Mouse (Mus musculus): ENCODE measurements around the gene Scrn2. TPM values are rescaled to one million over a fixed set of nuclear protein-coding genes. Genes with fewer than 3 reads are reported as not detected.

The Scrn2 gene
- polyA plus RNA-seq, 1 experiment from 2014 or later = 27.2 TPM

DNA sequence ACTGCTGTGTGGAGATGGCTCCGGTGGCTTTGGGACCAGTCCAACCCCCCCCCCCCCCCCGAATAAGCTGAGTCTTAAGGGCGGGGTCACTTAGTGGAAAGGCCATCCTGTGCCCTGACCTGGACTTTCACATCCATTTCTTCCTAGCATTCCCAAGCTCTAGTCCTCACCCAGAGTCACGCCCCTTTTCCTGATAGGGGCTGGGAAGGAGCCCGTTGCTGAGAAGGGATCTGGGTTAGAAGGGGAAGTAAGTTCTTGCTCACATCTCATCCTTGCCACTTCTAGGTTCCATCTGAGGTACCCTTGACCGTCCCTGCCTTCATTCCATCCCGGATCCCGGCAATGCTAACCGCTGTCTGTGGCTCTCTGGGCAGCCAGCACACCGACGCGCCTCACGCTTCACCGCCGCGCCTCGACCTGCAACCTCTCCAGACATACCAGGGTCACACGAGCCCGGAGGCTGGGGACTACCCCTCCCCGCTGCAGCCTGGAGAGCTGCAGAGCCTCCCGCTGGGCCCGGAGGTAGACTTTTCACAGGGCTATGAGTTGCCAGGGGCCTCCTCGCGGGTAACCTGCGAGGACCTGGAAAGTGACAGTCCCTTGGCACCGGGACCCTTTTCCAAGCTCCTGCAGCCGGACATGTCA, 8.5 kb upstream of the Scrn2 start:
- H3K4me3 ChIP-seq = peak overlapping the region; percentile 54
- H3K27ac ChIP-seq = no peak overlapping the region
- peak overlapping the region; percentile 87 for H3K4me2 ChIP-seq (replicated peaks)
- H3K9me3 ChIP-seq = no peaks in the 10 kb centered on the region
- peaks cover 52% of the 10 kb centered on the region for H3K4me1 ChIP-seq
- no peak for ATAC-seq (ENCODE audit: low FRiP score, low read depth)
- peaks cover 89% of the 10 kb centered on the region for H3K27me3 ChIP-seq
- 2% methylated on average over 27 of the region's 27 CpGs for WGBS
- 0 out of 2 replicates have a peak overlapping the region, but pooled peaks have one; percentile 67 for H3K9ac ChIP-seq
- H3K36me3 ChIP-seq = no peaks in the 10 kb centered on the region

DNA sequence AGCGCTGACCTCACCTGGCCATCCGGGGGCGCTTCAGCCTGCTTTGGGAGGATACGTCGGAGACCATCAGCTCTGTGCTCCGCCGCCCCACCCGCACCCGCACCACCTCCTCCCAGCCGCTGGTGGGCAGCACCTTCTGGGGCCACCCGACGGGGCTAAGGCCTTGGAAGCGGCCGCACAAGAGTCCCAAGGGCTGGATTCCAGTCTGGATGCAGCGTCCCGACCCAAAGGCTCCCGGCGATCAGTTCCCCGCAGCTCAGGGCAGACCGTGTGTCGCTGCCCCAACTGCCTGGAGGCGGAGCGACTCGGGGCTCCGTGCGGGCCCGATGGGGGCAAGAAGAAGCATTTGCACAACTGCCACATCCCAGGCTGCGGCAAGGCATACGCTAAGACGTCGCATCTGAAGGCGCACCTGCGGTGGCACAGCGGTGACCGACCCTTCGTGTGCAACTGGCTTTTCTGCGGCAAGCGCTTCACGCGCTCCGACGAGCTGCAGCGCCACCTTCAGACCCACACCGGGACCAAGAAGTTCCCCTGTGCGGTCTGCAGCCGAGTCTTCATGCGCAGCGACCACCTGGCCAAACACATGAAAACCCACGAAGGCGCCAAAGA, 7.8 kb upstream of the Scrn2 start:
- H3K4me1 ChIP-seq = peaks cover 52% of the 10 kb centered on the region

GRCm38 (mm10) chr11:97024977-97025376, 4.8 kb upstream of the Scrn2 start:
- WGBS = 53% methylated on average over 10 of the region's 10 CpGs
- Histone ChIP-seq H3K4me2 (replicated peaks) (no peak overlapping the region), H3K27me3 (peaks cover 53% of the 10 kb centered on the region), H3K36me3 (no peaks in the 10 kb centered on the region), H3K4me3 (no peak overlapping the region), H3K9me3 (no peaks in the 10 kb centered on the region), H3K27ac (no peak overlapping the region), H3K9ac (peak overlapping the region; percentile 74; the same call in 1 of the 2 replicates), H3K4me1 (peaks cover 37% of the 10 kb centered on the region)
- no peak for ATAC-seq (ENCODE audit: low FRiP score, low read depth)

More for the DNA sequence above, 7.8 kb upstream of the Scrn2 start:
- H3K9ac ChIP-seq = peak overlapping the region; percentile 67
- ATAC-seq (ENCODE audit: low FRiP score, low read depth) = 0 out of 2 replicates have a peak, but pooled peaks have one; percentile 10
- no peak overlapping the region for H3K27ac ChIP-seq
- H3K36me3 ChIP-seq = no peaks in the 10 kb centered on the region
- H3K27me3 ChIP-seq = peaks cover 82% of the 10 kb centered on the region
- peak overlapping the region; percentile 87 for H3K4me2 ChIP-seq (replicated peaks)
- no peaks in the 10 kb centered on the region for H3K9me3 ChIP-seq
- peak overlapping the region; percentile 54 for H3K4me3 ChIP-seq
- WGBS = 2% methylated on average over 50 of the region's 50 CpGs

DNA sequence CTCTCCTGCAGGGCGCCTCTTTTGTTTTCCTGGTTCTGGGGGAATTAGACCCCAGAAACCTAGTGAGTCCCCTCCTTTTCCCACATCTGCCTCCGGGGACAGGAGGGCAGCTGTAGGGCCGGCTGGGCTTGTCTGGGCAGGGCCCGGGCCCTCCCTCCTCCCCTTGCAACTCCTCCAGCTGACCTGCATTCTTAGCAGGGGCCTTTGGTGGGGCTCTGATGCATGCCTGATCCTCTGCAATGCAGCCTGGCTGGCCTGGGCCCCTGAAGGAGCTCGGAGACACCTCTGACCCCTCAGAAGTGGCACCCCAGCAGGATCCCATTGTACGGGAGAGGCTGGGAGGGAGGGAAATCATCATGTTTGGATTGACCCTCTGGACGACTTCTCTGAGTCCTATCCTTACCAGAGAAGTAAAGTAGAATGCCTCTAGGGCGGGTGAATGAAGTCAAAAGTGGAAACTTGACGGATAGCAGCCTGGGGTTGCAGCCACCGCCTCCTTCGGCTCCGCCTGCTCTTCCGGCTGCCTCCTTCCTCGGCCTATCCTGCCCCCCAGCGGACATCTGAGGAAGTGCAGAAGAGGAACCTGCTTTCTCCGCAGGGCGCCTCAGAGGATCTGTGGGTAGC, 3.9 kb upstream of the Scrn2 start:
- H3K27me3 ChIP-seq = peaks cover 45% of the 10 kb centered on the region
- H3K36me3 ChIP-seq = no peaks in the 10 kb centered on the region
- peak overlapping the region; percentile 74 for H3K9ac ChIP-seq
- H3K9me3 ChIP-seq = no peaks in the 10 kb centered on the region
- ATAC-seq (ENCODE audit: low FRiP score, low read depth) = peak; percentile 38
- peak overlapping the region; percentile 78 for H3K27ac ChIP-seq
- peak overlapping the region; percentile 71 for H3K4me2 ChIP-seq (replicated peaks)
- peaks cover 44% of the 10 kb centered on the region for H3K4me1 ChIP-seq
- peak overlapping the region; percentile 33 for H3K4me3 ChIP-seq
- WGBS = 5% methylated on average over 17 of the region's 17 CpGs

GRCm38 (mm10) chr11:97030426-97030825, 688 bp downstream of the Scrn2 start:
- H3K9me3 ChIP-seq = no peaks in the 10 kb centered on the region
- peak overlapping the region; percentile 83 for H3K27ac ChIP-seq

GRCm38 (mm10) chr11:97031977-97032376, 2.2 kb downstream of the Scrn2 start:
- peak overlapping the region; percentile 35; the same call in 1 of the 2 replicates for H3K9ac ChIP-seq
- no peak overlapping the region for H3K27ac ChIP-seq
- H3K9me3 ChIP-seq = no peaks in the 10 kb centered on the region
- H3K36me3 ChIP-seq = peaks cover 20% of the 10 kb centered on the region
- H3K4me1 ChIP-seq = peaks cover 8% of the 10 kb centered on the region
- no peak overlapping the region for H3K4me2 ChIP-seq (replicated peaks)
- no peak for ATAC-seq (ENCODE audit: low FRiP score, low read depth)
- H3K4me3 ChIP-seq = no peak overlapping the region
- 80% methylated on average over 12 of the region's 12 CpGs for WGBS
- no peaks in the 10 kb centered on the region for H3K27me3 ChIP-seq

More at GRCm38 (mm10) chr11:97030426-97030825, 688 bp downstream of the Scrn2 start:
- Histone ChIP-seq H3K4me3 (peak overlapping the region; percentile 64), H3K9ac (peak overlapping the region; percentile 78), H3K27me3 (no peaks in the 10 kb centered on the region), H3K4me2 (replicated peaks) (peak overlapping the region; percentile 79), H3K36me3 (peaks cover 20% of the 10 kb centered on the region), H3K4me1 (peaks cover 13% of the 10 kb centered on the region)
- no peak for ATAC-seq (ENCODE audit: low FRiP score, low read depth)
- WGBS = 19% methylated on average over 15 of the region's 15 CpGs

GRCm38 (mm10) chr11:97032499-97032898, 2.8 kb downstream of the Scrn2 start:
- peak overlapping the region; percentile 35; the same call in 1 of the 2 replicates for H3K9ac ChIP-seq
- H3K27me3 ChIP-seq = no peaks in the 10 kb centered on the region

DNA sequence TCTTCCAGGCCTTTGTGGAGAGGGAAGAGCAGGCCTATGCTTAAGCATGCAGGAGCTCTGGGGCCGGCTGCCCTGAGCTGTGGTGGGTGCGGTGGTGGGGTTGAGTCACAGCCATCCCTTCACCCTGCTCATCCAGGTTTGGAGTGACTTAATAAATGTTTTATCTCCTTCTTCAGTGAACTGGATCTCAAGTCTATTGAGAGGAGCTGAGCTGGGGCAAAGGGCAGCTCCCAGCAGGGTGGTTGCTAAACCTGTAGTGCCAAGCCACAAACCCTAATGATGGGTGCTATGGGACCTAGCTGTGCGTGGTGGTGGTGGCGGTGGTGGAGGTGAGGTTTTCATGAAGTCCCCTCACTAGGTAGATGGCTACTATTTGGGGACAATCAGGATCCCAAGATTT, 4.0 kb downstream of the Scrn2 start:
- ATAC-seq (ENCODE audit: low FRiP score, low read depth) = no peak
- H3K4me1 ChIP-seq = peaks cover 8% of the 10 kb centered on the region
- no peak overlapping the region for H3K4me2 ChIP-seq (replicated peaks)
- peaks cover 20% of the 10 kb centered on the region for H3K36me3 ChIP-seq
- H3K27me3 ChIP-seq = no peaks in the 10 kb centered on the region
- H3K9ac ChIP-seq = no peak overlapping the region
- H3K27ac ChIP-seq = no peak overlapping the region
- no peak overlapping the region for H3K4me3 ChIP-seq
- no peaks in the 10 kb centered on the region for H3K9me3 ChIP-seq
- whole genome bisulfite sequencing = 84% methylated on average over 4 of the region's 4 CpGs

More at GRCm38 (mm10) chr11:97032499-97032898, 2.8 kb downstream of the Scrn2 start:
- no peak for ATAC-seq (ENCODE audit: low FRiP score, low read depth)
- 93% methylated on average over 4 of the region's 4 CpGs for WGBS
- Histone ChIP-seq H3K9me3 (no peaks in the 10 kb centered on the region), H3K27ac (no peak overlapping the region), H3K4me2 (replicated peaks) (no peak overlapping the region), H3K4me3 (no peak overlapping the region), H3K4me1 (peaks cover 8% of the 10 kb centered on the region), H3K36me3 (peaks cover 20% of the 10 kb centered on the region)

GRCm38 (mm10) chr11:97036141-97036540, 6.4 kb downstream of the Scrn2 start:
- no peak overlapping the region for H3K27ac ChIP-seq
- H3K36me3 ChIP-seq = peaks cover 20% of the 10 kb centered on the region
- WGBS = 80% methylated on average over 5 of the region's 5 CpGs
- H3K27me3 ChIP-seq = no peaks in the 10 kb centered on the region
- H3K4me3 ChIP-seq = no peak overlapping the region
- no peak overlapping the region for H3K4me2 ChIP-seq (replicated peaks)
- H3K4me1 ChIP-seq = peaks cover 5% of the 10 kb centered on the region; the same call in 1 of the 2 replicates
- H3K9ac ChIP-seq = no peak overlapping the region
- ATAC-seq (ENCODE audit: low FRiP score, low read depth) = no peak
- H3K9me3 ChIP-seq = no peaks in the 10 kb centered on the region

DNA sequence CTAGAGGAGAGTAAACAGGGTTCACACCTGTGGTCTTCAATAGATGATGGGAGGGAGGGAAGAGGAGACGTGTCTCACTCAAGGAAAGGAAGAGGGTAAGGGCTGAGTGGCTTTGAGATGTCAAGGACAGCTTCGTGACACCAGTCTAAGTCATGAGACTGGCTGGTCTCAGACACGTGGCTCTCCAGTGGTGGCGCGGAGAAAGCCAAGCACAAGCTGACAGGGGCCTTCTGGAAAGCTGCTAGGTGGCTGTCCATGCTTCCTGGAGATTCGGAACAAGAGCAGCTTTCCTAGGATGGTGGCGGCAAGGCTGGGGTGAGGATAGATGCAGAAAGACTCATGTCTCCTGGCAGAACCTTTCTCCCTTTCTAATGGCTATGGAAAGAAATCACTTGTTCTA, 9.1 kb downstream of the Scrn2 start:
- Histone ChIP-seq H3K36me3 (peaks cover 5% of the 10 kb centered on the region), H3K27me3 (no peaks in the 10 kb centered on the region), H3K4me1 (peaks cover 13% of the 10 kb centered on the region), H3K27ac (no peak overlapping the region), H3K4me2 (replicated peaks) (no peak overlapping the region), H3K4me3 (no peak overlapping the region), H3K9me3 (no peaks in the 10 kb centered on the region), H3K9ac (no peak overlapping the region; the same call in 1 of the 2 replicates)
- ATAC-seq (ENCODE audit: low FRiP score, low read depth) = no peak
- WGBS = 61% methylated on average over 7 of the region's 7 CpGs

DNA sequence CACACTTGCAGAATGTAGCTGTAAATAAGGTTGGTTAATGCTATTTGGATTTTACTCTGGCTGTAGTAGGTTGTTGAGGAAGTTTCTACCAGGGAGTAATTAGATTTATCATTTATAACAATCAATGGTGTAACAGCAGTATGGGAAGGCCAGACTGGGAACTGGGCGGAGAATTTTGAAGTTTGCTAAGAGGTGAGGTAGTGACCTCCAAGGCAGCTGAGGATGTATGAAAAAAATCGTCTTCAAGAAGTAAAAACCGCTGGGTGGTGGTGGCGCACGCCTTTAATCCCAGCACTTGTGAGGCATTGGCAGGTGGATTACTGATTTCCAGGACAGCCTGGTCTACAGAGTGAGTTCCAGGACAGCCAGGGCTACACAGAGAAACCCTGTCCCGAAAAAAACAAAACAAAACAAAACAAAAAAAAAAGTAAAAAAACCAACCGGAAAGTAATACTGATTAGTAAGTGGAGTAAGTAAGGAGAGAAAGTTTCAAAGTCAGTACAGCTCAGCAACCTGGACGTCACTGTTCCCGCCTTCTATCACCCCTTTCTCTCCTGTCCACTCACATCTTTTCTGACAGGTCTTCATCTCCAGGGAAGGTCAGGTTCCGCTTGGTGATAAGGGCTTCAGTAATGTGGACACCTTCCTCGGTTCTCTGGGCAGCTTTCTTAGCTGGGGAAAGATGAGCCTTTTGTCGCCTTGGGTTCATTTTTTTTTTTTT, 10.7 kb downstream of the Scrn2 start:
- Histone ChIP-seq H3K36me3 (peaks cover 18% of the 10 kb centered on the region), H3K9me3 (no peaks in the 10 kb centered on the region), H3K4me3 (peak overlapping the region; percentile 82), H3K9ac (peak overlapping the region; percentile 91), H3K27ac (no peak overlapping the region), H3K4me2 (replicated peaks) (peak overlapping the region; percentile 79), H3K4me1 (peaks cover 13% of the 10 kb centered on the region), H3K27me3 (no peaks in the 10 kb centered on the region)
- no peak for ATAC-seq (ENCODE audit: low FRiP score, low read depth)
- 50% methylated on average over 12 of the region's 12 CpGs for WGBS

Data from limb, embryonic 13.5 days (tissue).